Mouse (Mus musculus) heart, postnatal 10 days (tissue): ENCODE results near the gene Ncl. TPM values are rescaled to one million over a fixed set of nuclear protein-coding genes. Genes with fewer than 3 reads are reported as not detected.
A peak's percentile ranks its signal among the peaks of the same experiment; 100 is the strongest.

Experiments
- DNase-seq, 2 experiments: peaks; one replicate each; pipeline ENCODE4 v3.0.0; 2021
- intact Hi-C: fragments of 180-260 bp; cut with DNase I; formaldehyde crosslinking; loops from one replicate; pipeline ENCODE4 v1.15.1; 2025
- total RNA-seq, 2 experiments: library from RNA; stranded (reverse); gene quantifications; 2 replicates each; pipeline ENCODE4 v1.2.3; 2021

Ncl gene
- total RNA-seq, 2 experiments from 2014 or later = 168 to 169 TPM

DNA sequence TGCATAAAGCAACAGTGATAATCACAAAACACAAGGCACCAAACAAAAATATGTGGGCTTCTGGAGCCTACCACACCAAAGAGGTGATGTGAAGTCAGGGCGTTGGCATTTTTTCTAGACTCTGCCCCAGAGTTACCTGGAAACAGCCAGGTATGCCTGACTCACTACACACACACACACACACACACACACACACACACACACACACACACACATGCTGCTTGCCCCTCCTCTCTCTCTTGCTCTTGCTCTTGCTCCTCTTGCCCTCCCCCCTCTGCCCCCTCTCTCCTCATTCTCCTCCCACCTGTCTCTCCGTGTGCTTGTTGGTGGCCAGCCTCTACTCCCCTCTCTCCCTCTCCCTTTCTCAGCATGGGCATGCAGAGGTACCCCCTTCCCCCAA is 22.9 kb downstream of the Ncl start:
- no peak for DNase-seq
- intact Hi-C loops = no loop called here

DNA sequence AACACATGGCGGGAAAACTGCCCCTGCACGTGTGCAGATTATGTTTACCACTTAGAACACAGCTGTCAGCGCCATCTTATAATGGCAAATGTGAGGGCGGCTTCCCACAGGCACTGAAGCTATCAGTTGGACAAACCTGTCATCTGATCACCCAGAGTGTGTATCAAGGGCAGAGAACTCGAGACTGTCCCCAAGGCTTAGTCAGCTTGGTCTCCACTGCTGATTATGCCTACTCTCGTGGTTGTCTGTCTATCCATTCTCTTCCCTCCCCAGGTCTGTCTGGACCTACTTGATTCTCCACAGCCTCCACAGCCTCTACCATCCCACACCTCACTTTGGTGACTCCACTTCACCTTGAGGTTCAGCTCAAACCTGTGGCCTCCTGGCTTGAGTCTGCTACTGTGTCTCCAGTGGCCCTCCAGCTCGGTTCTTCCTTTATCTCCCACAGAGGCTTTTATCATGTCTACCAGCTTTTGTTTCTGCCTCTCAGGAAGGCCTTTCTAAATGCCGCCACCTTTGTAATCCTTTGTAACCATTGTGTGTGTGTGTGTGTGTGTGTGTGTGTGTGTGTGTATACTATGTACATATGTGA is 38.3 kb downstream of the Ncl start:
- no peak for DNase-seq
- intact Hi-C loops = no loop called here

DNA sequence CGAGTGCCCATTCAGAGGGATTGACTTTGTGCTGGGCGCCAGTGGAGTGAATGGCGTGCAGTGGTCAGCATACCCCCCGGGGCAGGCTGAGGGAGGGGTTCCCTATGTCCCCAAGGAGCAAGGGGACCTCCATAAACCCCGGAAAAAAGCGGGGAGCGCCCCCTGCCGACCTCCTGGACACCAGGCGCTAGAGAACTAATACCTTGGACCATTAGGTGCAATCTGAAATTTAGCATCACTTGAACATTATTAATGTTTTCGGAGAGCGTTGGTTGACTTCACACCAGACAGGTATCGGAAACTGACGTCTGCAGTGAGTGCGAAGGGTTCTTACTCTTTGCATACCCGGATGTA is 45.5 kb downstream of the Ncl start:
- peak in 1 of 2 experiments; percentile 25 for DNase-seq
- intact Hi-C loops = no loop called here

DNA sequence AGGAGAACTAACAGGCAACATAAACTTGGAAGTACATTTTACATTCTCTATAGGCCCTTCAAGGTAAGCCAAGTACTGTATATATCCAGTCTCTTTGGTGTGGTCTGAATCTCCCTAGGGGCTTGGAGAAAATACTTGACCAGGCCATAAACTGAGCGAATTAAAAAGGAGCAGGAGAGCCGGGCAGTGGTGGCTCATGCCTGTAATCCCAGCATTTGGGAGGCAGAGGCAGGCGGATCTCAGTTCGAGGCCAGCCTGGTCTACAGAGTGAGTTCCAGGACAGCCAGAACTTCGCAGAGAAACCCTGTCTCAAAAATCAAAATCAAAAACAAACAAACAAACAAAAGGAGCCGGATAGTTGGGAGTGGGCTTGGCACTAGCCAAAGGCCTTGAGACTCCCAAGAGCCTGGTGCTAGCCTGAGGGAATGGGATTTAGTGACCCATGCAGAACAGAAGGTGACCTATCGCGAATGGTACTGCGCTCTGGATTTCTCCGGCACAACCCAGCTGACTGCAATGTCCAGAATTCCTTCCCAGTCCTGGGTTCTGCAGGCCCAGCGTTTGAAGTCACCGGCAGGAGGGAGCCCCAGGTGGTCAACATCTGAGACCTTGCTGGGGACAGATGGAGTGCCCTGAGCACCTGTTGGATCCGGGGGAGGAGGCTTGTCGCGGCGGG is 46.0 kb downstream of the Ncl start:
- DNase-seq = no peak
- intact Hi-C loops = no loop called here

DNA sequence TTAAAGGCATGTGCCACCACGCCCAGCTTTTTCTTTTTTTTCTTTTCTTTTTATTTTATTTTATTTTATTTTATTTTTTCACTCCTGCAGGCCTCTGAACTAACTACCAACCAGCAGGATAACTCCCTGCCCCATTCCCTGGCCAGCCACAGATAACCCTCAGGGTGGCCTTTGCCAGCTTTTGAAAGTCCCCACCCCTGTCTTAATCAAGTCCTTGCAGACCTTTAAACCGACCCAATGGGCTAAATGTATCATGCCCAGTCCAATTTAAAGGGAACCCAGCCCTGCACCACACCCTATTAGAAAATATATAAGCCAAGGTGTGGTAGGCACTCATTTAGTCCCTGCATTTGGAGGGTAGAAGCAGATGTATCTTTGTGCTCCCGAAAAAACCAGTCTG is 46.9 kb downstream of the Ncl start:
- intact Hi-C loops = no loop called here
- no peak for DNase-seq

DNA sequence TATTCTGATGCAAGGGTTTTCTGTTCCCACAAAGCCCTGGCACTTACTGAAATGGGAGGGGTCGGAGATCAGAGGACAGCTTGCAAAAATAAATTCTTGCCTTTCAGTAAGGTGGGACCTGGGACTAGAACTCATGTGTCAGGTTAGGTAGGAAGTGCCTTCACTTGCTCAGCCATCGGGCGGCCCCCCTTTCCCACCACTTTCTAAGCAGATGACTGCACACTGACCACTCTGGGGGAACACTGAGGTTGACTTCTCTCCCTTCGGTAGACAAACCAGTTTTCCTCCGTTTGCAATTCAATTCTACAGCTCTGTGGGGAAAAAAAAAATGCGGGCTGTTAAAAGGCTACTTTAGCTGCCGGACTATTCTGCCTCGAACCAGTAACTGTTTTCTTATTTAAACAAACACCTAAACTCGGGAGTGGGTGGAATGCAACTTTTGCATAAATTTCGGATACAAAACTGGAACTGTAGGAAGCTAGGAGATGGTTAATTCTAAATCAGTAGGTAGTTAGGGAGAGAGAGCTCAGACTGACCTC is 47.7 kb downstream of the Ncl start:
- intact Hi-C loops = no loop called here
- no peak for DNase-seq

DNA sequence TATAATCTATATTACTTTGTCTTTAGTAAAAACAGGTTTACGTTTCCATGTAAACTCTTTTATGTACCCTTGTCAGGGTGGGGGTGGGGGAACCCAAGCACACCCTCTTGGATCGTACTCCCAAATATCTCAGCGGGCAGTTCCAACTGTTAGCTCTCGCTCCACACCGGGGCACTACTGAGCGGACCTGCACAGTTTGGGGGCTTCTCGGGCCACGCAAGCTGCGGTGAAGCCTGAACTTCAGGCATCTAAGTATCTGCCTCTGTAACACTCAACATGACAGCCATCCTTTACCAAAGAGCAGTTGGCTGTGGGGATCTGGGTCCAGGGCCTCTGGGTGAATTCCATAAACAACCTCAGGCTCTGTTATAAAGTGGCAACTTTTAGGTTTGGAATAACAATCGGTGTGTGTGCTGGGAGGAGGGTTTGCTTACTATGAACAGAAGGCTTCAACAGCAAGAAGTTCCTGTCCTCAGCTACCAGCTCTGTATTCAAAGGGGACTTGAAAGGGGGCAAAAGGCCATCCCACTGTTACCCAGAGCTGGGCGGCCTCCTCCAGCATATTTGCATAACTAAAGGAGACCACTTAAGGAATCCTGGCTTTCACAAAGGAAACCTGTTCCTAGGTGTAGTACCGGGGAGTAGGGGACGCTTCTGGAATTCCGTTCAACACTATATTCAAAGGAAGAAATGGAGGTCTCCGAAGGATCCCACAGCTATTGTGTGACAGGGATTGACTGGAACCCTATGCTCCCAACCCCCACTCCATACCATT is 48.5 kb downstream of the Ncl start:
- intact Hi-C loops = no loop called here

DNA sequence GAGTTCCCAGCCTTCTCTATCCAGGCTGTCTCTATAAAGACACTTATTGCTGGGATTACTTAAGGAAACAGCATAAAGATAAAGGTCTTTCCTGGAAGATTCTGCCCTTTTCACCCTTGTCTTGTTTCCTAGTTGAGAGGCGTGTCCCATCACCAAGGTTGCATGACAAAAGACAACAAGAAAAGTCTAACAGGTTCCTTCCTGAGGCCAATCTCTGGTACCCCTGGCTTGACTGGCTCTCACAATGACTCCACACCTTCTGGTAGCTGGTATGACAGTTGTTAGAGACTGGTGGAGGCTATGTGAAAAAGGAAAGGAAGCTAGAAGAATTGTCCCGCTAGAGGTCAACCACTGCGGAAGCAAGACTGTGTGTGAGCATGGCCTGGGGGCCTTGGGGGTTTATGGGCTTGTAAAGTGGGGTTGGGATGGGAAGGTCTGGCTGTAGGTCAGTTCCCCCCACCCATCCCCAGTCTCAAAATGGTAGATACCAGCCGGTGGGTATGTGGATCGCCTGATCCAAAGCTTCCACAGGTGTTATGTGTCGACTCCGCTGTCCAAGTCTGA is 49.8 kb downstream of the Ncl start:
- intact Hi-C loops = no loop called here
- no peak for DNase-seq

More for the DNA sequence above, 48.5 kb downstream of the Ncl start:
- no peak for DNase-seq

DNA sequence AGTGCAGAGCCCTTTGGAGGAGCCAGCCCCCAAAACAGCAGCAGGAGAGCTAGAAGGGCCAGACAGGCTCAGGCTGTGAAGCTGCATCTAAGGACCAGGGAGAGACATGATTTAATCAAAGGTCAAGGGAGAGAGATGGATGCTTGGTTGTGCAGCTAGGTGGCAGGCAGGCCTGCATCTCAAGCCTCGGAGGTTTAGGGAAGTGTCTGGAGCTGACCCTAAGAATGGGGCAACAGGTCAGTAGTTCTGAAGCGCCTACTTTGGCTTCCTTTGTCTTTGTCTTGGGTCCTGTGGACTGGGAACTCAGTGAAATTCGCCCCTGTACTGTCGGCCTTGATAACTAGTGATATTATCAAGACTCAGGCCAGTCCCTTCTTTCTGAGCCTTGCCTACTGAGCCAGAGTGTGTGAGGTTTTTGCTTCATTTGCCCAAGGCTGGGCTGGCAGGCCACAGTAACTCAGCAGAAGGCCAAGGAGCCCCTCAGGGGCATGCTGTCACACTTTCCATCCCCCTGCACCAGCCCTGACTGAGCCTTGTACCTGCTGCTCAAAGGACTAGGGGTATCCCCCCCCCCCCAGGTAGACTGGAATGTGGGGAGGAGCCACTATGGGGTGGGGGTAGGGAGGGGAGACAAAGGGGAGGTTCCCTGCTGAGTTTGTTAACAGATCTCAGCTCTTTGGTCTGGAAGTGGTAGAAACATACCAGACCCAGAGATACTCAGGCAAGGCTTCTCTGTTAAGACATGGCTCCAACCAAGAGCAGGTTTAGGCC is 51.1 kb downstream of the Ncl start:
- intact Hi-C loops = no loop called here
- DNase-seq = no peak

DNA sequence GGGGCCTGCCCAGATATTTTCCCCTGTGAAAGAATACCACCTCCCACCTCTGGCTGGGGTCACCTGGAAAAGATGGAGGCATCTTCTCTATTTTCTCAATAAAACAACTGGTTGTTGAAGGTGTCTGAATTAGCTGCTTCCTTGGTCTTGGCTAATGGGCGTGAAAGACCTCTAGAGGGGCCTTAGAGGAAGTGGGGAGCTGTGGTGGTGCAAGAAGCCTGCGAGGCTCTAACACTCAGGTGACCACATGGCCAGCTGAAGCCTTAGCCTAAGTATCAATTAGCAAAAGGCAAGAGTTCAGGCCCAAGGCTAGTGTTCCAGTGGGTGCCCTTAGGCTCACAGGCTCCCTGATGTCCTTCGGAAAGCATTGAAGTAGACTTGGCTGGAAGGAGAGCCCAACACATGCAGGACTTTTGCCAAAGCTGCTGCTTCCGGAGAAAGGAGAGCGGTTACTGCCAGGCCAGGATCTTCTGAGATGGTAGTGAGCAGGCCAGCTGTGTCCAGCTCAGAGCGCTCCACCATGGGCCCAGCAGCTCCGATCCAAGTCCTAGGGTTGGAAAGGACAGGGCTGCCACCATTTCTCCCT is 51.9 kb downstream of the Ncl start:
- no peak for DNase-seq
- intact Hi-C loops = no loop called here

DNA sequence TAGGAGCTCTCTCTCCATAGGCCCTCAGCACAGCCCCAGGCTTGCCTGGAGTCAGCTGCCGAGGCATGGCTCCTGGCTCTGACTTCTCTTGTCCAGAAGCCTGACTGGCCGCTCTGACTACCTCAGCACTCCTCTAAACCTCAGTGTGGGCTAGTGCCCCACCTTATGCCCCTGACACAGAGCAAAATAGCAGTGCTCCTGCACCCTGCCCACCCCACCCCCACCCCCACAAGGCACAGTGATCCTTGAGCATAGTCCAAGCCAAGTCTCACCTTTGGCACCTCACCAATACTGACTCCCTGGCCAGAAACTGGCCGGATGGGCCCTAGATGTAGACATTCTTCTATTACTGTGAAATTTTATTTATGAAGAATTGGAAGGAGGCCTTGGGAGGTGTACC is 52.5 kb downstream of the Ncl start:
- intact Hi-C loops = no loop called here
- no peak for DNase-seq

DNA sequence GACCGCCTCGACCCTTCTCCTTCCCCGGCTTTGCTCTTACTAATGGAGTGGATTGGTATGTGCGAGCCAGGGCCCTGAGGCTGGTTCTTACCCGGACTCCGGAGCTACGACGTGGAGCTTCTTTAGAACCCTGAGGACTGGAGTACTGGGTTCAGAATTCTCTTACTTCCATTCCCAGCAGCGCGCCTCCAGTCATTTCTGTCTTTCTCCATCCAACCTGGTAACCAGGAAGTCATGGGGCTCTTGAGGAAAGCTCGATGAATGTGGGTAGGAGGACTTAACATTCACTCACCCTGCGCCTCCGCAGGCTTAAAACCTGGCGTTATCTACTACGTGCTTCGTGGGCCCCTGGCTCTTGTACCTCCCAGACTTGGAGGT is 55.3 kb downstream of the Ncl start:
- intact Hi-C loops = no loop called here
- DNase-seq = no peak

DNA sequence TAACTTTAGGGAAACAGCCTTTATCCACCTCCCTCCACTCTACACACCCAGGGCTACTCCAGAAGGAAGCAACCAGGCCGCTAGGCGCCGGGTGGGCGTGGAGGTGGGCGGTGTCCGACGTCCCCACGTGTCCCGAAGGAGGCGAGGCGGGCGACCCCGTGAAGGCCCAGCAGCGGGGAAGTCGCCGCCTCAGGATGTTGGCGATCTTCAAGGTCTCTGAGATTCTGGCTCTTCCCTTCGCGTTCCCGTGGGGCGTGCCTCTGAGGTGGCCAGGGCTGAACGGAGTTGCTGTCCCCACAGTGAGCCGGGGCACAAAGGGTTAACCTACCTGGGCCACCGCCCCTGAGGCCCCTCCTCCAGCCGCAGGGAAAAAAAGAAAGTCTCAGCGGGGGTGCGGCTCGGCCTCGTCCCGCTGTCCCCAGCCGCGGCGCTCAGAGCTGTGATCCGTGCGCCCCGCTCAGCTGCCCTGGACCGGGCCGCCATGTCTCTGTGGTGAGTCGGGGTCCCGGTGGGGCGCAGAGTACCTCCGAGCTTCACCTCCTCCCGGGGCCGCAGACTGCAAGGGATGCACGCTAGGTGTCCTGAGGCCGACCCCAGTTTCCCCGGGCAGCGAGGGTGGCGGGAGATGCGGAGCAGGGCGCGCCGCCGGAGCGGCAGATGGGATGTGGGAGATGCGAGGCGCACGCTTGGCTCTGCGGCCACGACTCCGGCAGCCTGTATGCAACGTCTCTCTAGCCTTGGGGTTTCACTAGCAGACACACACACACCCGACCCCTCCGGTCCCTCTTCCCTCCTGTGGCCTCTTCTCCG is 55.9 kb downstream of the Ncl start:
- peak; percentile 68 to 75 for DNase-seq
- intact Hi-C loops = no loop called here

DNA sequence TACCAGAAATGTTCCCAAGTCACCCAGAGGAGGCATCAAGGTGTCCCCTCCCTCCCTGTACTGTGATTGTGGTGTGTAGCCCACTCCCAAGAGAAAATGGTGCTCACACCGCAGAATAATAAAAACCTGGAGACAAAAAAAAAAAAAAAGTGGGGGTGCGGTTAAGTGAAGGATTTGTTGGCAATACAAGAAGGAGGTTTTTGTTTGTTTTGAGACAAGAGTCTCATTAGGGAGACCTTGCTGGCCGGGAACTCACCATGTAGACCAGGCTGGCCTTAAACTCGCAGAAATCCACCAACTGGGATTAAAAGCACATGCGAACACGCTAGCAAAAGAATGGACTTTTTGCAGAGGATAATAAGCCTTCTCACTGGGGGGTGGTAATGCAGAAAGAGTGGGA is 56.7 kb downstream of the Ncl start, which contains the start of gene B3gnt7:
B3gnt7 (plus strand) TSS at position 301 of the 400 bp plus-strand sequence.
- no peak for DNase-seq
- intact Hi-C loops = no loop called here

DNA sequence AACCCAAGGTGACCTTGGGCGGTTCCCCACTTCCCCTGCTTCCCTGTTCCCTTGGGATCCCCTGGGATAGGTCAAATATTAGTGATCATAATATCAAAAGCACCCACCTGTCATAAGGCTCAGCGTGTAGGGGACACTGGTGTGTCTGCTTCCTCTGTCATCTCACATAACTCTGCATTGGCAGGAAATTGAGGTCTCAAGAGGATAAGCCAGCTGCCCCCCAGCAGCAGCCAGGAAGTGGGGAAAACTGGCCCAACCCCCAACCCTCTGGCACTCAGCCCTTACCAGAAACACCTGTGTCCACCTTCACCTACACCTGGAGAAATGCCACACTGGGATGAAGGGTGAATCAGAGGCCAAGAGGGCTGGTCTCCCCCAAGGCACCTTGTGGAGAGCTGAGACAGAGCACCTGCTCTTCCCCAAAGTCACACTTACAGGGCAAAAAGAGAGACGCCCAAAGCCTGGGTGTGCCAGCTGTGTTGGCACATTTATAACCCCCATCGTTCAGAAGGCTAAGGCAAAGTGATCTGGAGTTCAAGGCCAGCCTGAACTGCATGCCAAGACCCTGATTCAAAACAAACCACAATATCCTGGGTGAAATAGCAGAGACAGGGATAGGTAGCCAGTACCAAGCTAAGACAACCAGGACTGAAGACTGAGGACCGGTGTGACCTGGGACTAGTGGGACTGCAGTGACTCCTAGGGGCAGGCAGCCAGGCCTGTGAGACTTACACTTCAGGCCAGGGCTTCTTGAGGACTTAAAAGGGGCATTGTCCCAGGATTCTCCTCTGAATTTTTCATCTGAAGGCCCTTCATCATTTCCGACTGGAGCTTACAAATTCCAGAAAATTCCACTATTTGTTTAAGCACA is 57.7 kb downstream of the Ncl start:
- intact Hi-C loops = no loop called here
- peak in 1 of 2 experiments; percentile 17 for DNase-seq

DNA sequence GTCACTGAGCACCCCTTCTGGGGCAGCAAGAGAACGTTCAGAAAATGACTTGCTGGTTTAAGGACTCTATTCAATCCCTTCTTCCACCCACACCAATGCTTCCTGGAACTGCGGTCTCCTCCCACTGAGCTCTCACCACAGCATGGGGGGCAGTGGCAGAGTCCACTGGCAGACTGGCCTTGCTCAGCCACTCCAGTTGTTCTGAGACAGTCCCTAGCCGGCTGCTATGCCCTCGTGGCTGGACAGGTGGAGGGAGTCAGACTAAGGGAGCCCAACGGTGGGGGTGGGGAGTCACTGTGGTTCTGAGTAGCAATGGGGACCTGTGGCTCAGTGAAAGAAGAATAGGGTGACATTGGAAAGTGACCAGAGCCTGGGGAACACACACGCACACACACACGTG is 58.5 kb downstream of the Ncl start:
- intact Hi-C loops = no loop called here
- DNase-seq = no peak

DNA sequence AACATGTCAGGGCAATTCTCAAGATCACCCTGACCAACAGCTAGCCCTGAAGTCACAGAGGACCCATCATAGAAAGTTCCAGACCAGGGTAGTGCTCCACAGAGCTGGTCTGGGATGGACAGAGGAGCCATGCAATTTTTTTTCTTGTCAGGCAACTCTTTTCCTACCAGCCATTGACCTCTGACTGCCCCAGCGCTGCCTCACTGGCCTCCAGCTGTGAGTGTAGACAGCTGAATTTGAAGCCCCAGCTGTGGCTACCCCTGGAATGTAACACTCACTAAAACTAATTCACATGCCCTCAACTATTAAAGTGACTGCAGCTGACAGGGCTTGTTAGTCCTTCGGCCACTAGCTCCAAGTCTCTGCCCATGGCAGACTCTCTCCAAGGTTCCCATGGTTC is 59.1 kb downstream of the Ncl start:
- DNase-seq = no peak
- intact Hi-C loops = no loop called here
